Mouse (Mus musculus) bone marrow macrophage, adult 2 months (primary cell): ENCODE results near the gene Eral1. TPM values are rescaled to one million over a fixed set of nuclear protein-coding genes. Genes with fewer than 3 reads are reported as not detected.

ENCODE experiments used
- H3K27ac ChIP-seq: 2 replicates; pipeline ENCODE4 v1.5.1; 2012; ENCODE audit warnings: low read depth, low read length; ENCODE audit not compliant: insufficient read depth
- H3K4me1 ChIP-seq: 2 replicates; pipeline ENCODE4 v1.6.1; 2012; ENCODE audit warnings: low read length; ENCODE audit not compliant: control insufficient read depth, insufficient read depth
- H3K4me3 ChIP-seq: 2 replicates; pipeline ENCODE4 v1.5.1; 2012; ENCODE audit warnings: mild to moderate bottlenecking, low read length, moderate library complexity; ENCODE audit not compliant: insufficient read depth
- CTCF ChIP-seq: IDR thresholded peaks from 2 replicates; pipeline ENCODE4 v1.5.1; 2012; ENCODE audit warnings: low read depth, mild to moderate bottlenecking, low read length, moderate library complexity
- POLR2A ChIP-seq: IDR thresholded peaks from 2 replicates; pipeline ENCODE4 v1.6.1; 2012; ENCODE audit warnings: mild to moderate bottlenecking, low read depth, low read length, borderline replicate concordance
- polyA plus RNA-seq: library from polyadenylated mRNA; stranded (reverse); fragments of >200 nt; gene quantifications from 2 replicates; pipeline ENCODE4 v1.2.4, GENCODE M21; 2012; ENCODE audit not compliant: missing spikeins, insufficient read depth, insufficient read length

Gene Eral1
- polyA plus RNA-seq, 1 experiment: 19.5 TPM

- peaks cover 11% of the 10 kb centered on the region for H3K4me1 ChIP-seq
- peak within 1 kb of the TSS; percentile 39 for H3K27ac ChIP-seq
- peak within 1 kb of the TSS; percentile 84 for H3K4me3 ChIP-seq
- TF ChIP-seq CTCF: no peak
- no peak for TF ChIP-seq POLR2A
Measured at GRCm38 (mm10) chr11:78094504-78095143, 14.4 kb upstream of the Eral1 start, which contains the start of gene Fam222b. TSS of gene Fam222b (plus strand) at chr11:78094660.

- Histone ChIP-seq H3K4me3 (peak overlapping the region; percentile 84), H3K4me1 (peaks cover 11% of the 10 kb centered on the region), H3K27ac (0 out of 2 replicates have a peak overlapping the region, but pooled peaks have one; percentile 13)
- TF ChIP-seq POLR2A (no peak), CTCF (no peak)
Measured at GRCm38 (mm10) chr11:78094137-78094503, 13.9 kb upstream of the Eral1 start.

DNA sequence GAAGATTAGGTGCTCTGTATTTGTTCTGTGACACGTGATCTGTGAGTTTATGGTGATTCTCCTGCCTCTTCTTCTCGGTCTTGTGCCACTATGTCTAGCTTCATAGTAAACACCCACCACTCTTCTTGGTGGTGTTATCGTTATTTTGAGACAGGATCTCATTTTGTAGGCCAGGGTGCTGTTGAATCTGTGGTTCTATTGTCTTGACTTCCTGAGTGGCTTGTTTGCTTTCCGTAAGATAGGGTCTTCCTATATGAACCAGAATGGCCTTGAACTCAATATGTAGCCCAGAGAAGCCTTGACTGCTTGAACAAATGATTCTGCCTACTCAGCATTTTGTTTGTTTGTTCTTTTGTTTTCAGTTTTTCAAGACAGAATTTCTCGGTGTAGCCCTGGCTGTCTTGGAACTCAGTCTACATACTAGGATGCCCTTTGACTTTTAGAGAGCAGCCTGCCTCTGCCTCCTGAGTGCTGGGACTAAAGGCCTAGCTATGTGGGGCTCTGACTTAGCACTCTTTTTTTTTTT lies 7.6 kb upstream of the Eral1 start:
- no peak overlapping the region for H3K4me3 ChIP-seq
- no peak overlapping the region for H3K27ac ChIP-seq
- peaks cover 3% of the 10 kb centered on the region for H3K4me1 ChIP-seq
- TF ChIP-seq POLR2A (no peak), CTCF (no peak)

- Histone ChIP-seq H3K4me3 (no peak overlapping the region), H3K27ac (no peak overlapping the region), H3K4me1 (peaks cover 3% of the 10 kb centered on the region)
- TF ChIP-seq CTCF: no peak
- TF ChIP-seq POLR2A: no peak
Measured at GRCm38 (mm10) chr11:78086925-78087479, 6.8 kb upstream of the Eral1 start.

DNA sequence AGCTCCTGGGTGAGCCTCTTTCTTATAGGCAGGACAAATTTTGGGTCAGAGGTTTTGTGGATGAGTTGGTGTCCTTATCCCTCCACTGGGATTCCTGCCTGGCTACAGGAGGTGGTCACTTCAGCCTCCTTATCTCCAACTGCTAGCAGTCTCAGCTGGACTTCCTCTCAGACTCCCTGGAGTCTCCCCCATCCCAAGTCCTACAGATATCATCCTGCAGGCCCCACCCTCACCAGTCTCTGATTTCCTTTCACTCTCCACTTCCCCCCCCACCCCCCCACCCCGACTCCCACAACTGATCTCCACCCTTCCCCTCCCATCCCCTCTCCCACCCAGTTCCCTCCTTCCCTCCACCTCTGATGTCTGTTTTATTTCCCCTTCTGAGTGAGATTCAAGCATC lies 3.4 kb upstream of the Eral1 start:
- H3K27ac ChIP-seq: no peak overlapping the region
- peaks cover 15% of the 10 kb centered on the region for H3K4me1 ChIP-seq
- no peak for TF ChIP-seq POLR2A
- no peak for TF ChIP-seq CTCF
- H3K4me3 ChIP-seq: no peak overlapping the region

DNA sequence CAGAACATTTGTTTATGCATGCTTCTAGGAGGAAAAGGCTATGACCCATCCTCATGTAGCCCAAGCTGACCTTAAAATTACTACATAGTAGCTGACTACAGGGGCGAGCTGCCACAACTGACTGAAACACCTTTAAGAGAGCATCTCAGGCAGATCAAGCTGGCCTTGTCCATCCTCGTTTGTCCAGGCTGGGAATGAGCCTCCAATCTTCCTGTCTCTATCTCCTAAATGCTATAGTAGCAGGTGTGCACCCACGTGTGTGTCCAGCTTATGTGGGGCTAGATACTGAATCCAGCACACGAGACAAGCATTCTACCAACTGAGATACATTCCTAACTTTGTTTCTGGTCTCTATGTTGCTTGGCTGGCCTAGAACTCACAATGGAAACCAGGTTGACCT lies 5.5 kb downstream of the Eral1 start:
- TF ChIP-seq CTCF: no peak
- no peak for TF ChIP-seq POLR2A
- Histone ChIP-seq H3K4me3 (no peak overlapping the region), H3K4me1 (peaks cover 7% of the 10 kb centered on the region), H3K27ac (no peak overlapping the region)

GRCm38 (mm10) chr11:78074277-78074652 lies 5.9 kb downstream of the Eral1 start:
- TF ChIP-seq CTCF (no peak), POLR2A (no peak)
- peaks cover 4% of the 10 kb centered on the region for H3K4me1 ChIP-seq
- H3K4me3 ChIP-seq: no peak overlapping the region
- H3K27ac ChIP-seq: no peak overlapping the region

GRCm38 (mm10) chr11:78073577-78074276 lies 6.5 kb downstream of the Eral1 start:
- Histone ChIP-seq H3K4me1 (no peaks in the 10 kb centered on the region), H3K27ac (no peak overlapping the region), H3K4me3 (no peak overlapping the region)
- TF ChIP-seq CTCF: no peak
- TF ChIP-seq POLR2A: no peak

DNA sequence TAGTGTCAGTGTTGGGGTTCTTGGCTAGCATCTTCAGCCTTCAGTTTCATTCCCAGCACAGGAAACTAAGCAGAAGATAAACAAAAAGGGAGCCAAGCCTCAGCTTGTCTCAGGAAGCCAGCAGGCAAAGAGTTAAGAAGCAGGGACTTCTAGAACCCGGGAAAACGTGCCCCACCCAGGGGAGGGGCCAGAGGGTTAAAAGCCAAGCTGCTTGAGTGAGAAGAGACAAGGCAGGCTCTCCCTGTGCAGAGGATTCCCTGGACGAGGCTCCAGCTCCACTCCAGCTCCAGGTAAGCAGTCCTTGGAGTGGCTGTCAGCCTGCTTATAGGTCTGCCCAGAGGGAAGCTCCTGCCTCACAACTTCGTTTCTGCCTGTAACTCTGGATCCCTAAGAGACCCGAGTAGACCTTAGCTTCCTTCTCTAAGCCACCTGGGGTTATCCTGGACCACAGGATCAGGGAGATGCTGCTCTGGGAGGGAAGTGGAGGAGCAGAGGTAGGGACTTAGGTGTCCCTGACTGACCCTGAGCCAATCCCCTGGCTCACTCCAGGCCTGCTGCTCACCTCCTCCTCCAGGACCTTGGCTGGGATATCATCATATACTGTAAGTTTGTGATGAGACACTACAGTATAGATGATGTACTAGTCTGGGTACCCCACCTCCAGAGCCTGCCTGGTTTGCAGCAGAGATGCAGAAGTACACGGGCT lies 7.6 kb downstream of the Eral1 start:
- TF ChIP-seq CTCF (no peak), POLR2A (no peak)
- no peak overlapping the region for H3K4me3 ChIP-seq
- H3K27ac ChIP-seq: no peak overlapping the region
- no peaks in the 10 kb centered on the region for H3K4me1 ChIP-seq
